Mouse (Mus musculus) urinary bladder, postnatal 14 days (tissue): Measurements from ENCODE around the gene Aurka.

Experiments used
- DNase-seq: peaks from one replicate; pipeline ENCODE4 v3.0.0; 2021; ENCODE audit warnings: low spot score

Aurka gene

DNA sequence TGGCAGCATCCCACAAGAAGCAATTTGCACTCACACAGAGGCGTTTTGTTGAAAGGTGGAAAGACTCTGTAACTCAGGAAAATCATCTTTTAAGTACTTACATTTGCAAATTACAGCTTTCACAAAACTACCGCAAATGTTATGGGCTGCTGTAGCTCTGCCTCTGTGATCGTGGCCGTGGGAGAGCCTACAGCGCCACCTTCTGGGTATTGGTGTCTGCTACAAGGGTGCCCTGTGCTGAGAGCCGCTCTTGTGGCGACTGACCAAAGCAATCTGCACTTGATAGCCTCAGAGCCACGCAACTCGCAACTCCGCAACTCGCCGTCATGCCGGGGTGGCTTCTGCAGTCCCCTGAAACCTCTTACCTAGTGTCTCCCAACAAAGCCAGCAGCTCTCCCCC is 41.2 kb downstream of the Aurka start:
- DNase-seq: peak; percentile 55

DNA sequence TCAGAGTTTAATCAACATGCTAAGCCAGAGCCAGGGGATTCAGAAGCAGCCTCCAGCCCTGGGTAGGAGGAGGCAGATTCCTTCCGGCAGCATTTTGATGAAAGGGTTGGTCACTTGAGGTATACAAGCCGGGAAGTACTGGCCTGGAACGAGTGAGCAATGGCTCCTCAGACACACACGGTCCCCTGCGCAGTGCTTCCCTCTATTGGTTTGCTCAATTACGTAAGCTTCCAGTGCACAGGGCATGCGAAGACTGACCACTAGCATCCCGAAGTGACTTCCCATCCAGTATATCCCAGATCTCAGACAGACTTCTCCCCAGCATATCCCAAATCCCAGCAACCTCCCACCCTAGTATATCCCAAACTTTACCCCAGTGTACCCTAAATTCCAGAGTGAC is 42.1 kb downstream of the Aurka start:
- DNase-seq: no peak

GRCm38 (mm10) chr2:172320878-172321277 is 49.5 kb downstream of the Aurka start:
- peak; percentile 77 for DNase-seq

DNA sequence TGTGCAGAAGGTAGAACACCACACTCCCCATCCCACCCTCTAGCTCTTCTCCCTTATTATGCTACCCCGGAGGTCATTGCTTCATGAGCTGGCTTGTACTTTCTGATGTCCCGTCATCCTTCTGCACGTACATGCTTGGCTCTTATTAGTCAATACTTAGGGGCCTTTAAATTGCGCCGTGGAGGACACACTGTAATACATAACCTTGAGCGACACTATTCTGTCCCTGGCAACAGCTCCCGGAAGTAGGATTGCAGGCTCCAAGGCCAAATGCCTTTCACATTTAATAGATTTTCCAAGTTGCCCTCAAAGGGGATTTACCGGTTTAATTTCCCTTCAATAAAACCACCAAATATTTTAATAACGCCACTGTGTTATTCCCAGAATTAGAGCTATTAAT is 58.6 kb downstream of the Aurka start:
- no peak for DNase-seq

- DNase-seq: no peak
These were observed 63.8 kb downstream of the Aurka start for GRCm38 (mm10) chr2:172306544-172306943.
